Mouse (Mus musculus) lung, embryonic 14.5 days (tissue): Measurements from ENCODE around the gene Gsdma2. TPM values are rescaled to one million over a fixed set of nuclear protein-coding genes. Genes with fewer than 3 reads are reported as not detected.

Experiments used
- ATAC-seq: fragments of 200-750 bp; cut with Nextera tagmentation; 2 replicates; pipeline ENCODE4 v1.8.0; 2017; ENCODE audit warnings: mild to moderate bottlenecking, moderate TSS enrichment, moderate library complexity; ENCODE audit not compliant: insufficient read depth
- DNase-seq: peaks from one replicate; pipeline ENCODE4 v3.0.0-alpha.2; 2015
- H3K27ac ChIP-seq: fragments of 300-500 bp; sonication (generic); 2 replicates; pipeline ENCODE4 v1.5.1; 2014; ENCODE audit warnings: low read depth, mild to moderate bottlenecking, moderate library complexity
- H3K27me3 ChIP-seq: fragments of 300-500 bp; sonication (generic); 2 replicates; pipeline ENCODE4 v1.6.1; 2014; ENCODE audit warnings: low read length, control low read depth; ENCODE audit not compliant: insufficient read depth
- H3K36me3 ChIP-seq: fragments of 300-500 bp; sonication (generic); 2 replicates; pipeline ENCODE4 v1.6.1; 2014; ENCODE audit warnings: control low read depth; ENCODE audit not compliant: insufficient read depth
- H3K4me1 ChIP-seq: fragments of 300-500 bp; sonication (generic); 2 replicates; pipeline ENCODE4 v1.6.1; 2014; ENCODE audit warnings: antibody characterized with exemption, control low read depth; ENCODE audit not compliant: insufficient read depth
- H3K4me2 ChIP-seq: fragments of 300-500 bp; sonication (generic); 2 replicates; pipeline ENCODE4 v1.6.1; 2014; ENCODE audit warnings: mild to moderate bottlenecking
- H3K4me3 ChIP-seq: fragments of 300-500 bp; sonication (generic); 2 replicates; pipeline ENCODE4 v1.5.1; 2014; ENCODE audit warnings: low read depth, low read length
- H3K9ac ChIP-seq: fragments of 300-500 bp; sonication (generic); 2 replicates; pipeline ENCODE4 v1.6.1; 2014
- H3K9me3 ChIP-seq: fragments of 300-500 bp; sonication (generic); 2 replicates; pipeline ENCODE4 v1.6.1; 2016; ENCODE audit warnings: low read depth, low read length, control low read depth
- CTCF ChIP-seq: IDR thresholded peaks from 2 replicates; pipeline ENCODE4 v1.5.1; 2016; ENCODE audit warnings: antibody characterized with exemption, low read depth
- WGBS: fragments of 180-500 bp; shearing (Covaris S2); extraction: QIAGEN DNeasy Blood & Tissue Kit; methylation state at CpG from one replicate; pipeline ENCODE4 v1.1.7; 2014; 5-methylcytosine and 5-hydroxymethylcytosine counted together
- polyA plus RNA-seq: library from polyadenylated mRNA; unstranded; fragments of >200 nt; fragmentation: Nextera tagmentation; extraction: Ambion mirVana; gene quantifications from 2 replicates; pipeline ENCODE4 v1.2.1, GENCODE M21; 2014

The Gsdma2 gene
- polyA plus RNA-seq, 1 experiment from 2014 or later = not detected

GRCm38 (mm10) chr11:98688009-98688408 lies 41.5 kb downstream of the Gsdma2 start:
- Histone ChIP-seq H3K9ac (no peak overlapping the region), H3K36me3 (peaks cover 76% of the 10 kb centered on the region), H3K9me3 (no peaks in the 10 kb centered on the region), H3K4me3 (no peak overlapping the region), H3K4me1 (0 out of 2 replicates have a peak, but pooled peaks cover 3% of the 10 kb centered on the region), H3K27me3 (no peaks in the 10 kb centered on the region), H3K4me2 (no peak overlapping the region), H3K27ac (no peak overlapping the region)
- ATAC-seq = no peak
- no peak for TF ChIP-seq CTCF
- DNase-seq = no peak
- WGBS = 77% methylated on average over 8 of the region's 8 CpGs

GRCm38 (mm10) chr11:98693201-98693600 lies 46.6 kb downstream of the Gsdma2 start:
- Histone ChIP-seq H3K9ac (no peak overlapping the region), H3K27me3 (no peaks in the 10 kb centered on the region), H3K4me2 (no peak overlapping the region), H3K27ac (no peak overlapping the region), H3K4me3 (no peak overlapping the region), H3K4me1 (no peaks in the 10 kb centered on the region), H3K9me3 (no peaks in the 10 kb centered on the region), H3K36me3 (peaks cover 82% of the 10 kb centered on the region)
- ATAC-seq (no peak), DNase-seq (no peak)
- 72% methylated on average over 13 of the region's 13 CpGs for WGBS
- TF ChIP-seq CTCF = no peak

GRCm38 (mm10) chr11:98693746-98694145 lies 47.2 kb downstream of the Gsdma2 start:
- 88% methylated on average over 9 of the region's 9 CpGs for WGBS

GRCm38 (mm10) chr11:98694301-98694700 lies 47.7 kb downstream of the Gsdma2 start:
- DNase-seq (peak; percentile 24), ATAC-seq (no peak)
- Histone ChIP-seq H3K27ac (no peak overlapping the region), H3K27me3 (no peaks in the 10 kb centered on the region), H3K4me1 (no peaks in the 10 kb centered on the region), H3K36me3 (peaks cover 75% of the 10 kb centered on the region), H3K9ac (no peak overlapping the region), H3K4me3 (no peak overlapping the region), H3K9me3 (no peaks in the 10 kb centered on the region), H3K4me2 (no peak overlapping the region)
- 76% methylated on average over 9 of the region's 9 CpGs for WGBS
- no peak for TF ChIP-seq CTCF

More at GRCm38 (mm10) chr11:98693746-98694145, 47.2 kb downstream of the Gsdma2 start:
- Histone ChIP-seq H3K27me3 (no peaks in the 10 kb centered on the region), H3K4me2 (no peak overlapping the region), H3K4me1 (no peaks in the 10 kb centered on the region), H3K27ac (no peak overlapping the region), H3K9me3 (no peaks in the 10 kb centered on the region), H3K36me3 (peaks cover 79% of the 10 kb centered on the region), H3K9ac (no peak overlapping the region), H3K4me3 (no peak overlapping the region)
- no peak for DNase-seq
- ATAC-seq = no peak
- TF ChIP-seq CTCF = no peak

GRCm38 (mm10) chr11:98695408-98695807 lies 48.8 kb downstream of the Gsdma2 start:
- no peaks in the 10 kb centered on the region for H3K4me1 ChIP-seq
- no peaks in the 10 kb centered on the region for H3K27me3 ChIP-seq
- 58% methylated on average over 14 of the region's 14 CpGs for WGBS
- no peak for DNase-seq
- no peak overlapping the region for H3K9ac ChIP-seq
- TF ChIP-seq CTCF = no peak
- H3K4me3 ChIP-seq = no peak overlapping the region
- no peak overlapping the region for H3K4me2 ChIP-seq
- H3K9me3 ChIP-seq = no peaks in the 10 kb centered on the region
- peaks cover 64% of the 10 kb centered on the region for H3K36me3 ChIP-seq
- no peak overlapping the region for H3K27ac ChIP-seq
- no peak for ATAC-seq

- no peaks in the 10 kb centered on the region for H3K9me3 ChIP-seq
- no peak overlapping the region for H3K4me3 ChIP-seq
- H3K4me1 ChIP-seq = no peaks in the 10 kb centered on the region
- no peak overlapping the region for H3K27ac ChIP-seq
- no peak for DNase-seq
- H3K27me3 ChIP-seq = no peaks in the 10 kb centered on the region
- no peak overlapping the region for H3K4me2 ChIP-seq
- peaks cover 52% of the 10 kb centered on the region for H3K36me3 ChIP-seq
- 79% methylated on average over 14 of the region's 14 CpGs for WGBS
- ATAC-seq = no peak
- TF ChIP-seq CTCF = no peak
- H3K9ac ChIP-seq = no peak overlapping the region
These were observed 50.1 kb downstream of the Gsdma2 start for GRCm38 (mm10) chr11:98696454-98697216.

GRCm38 (mm10) chr11:98697225-98697624 lies 50.7 kb downstream of the Gsdma2 start:
- Histone ChIP-seq H3K4me2 (no peak overlapping the region), H3K27ac (no peak overlapping the region), H3K36me3 (peaks cover 46% of the 10 kb centered on the region), H3K9me3 (no peaks in the 10 kb centered on the region), H3K4me1 (no peaks in the 10 kb centered on the region), H3K27me3 (no peaks in the 10 kb centered on the region), H3K4me3 (no peak overlapping the region), H3K9ac (no peak overlapping the region)
- TF ChIP-seq CTCF = no peak
- DNase-seq (no peak), ATAC-seq (no peak)
- WGBS = 86% methylated on average over 12 of the region's 12 CpGs
